Mouse (Mus musculus) A20 (cell line): ENCODE data around the gene Prpsap1.
"Not testable (repeated sequence)": the region's sequence is repeated elsewhere in the genome, so short reads cannot be mapped to it uniquely, and the experiment has no call there.

Experiments
- DNase-seq: peaks from one replicate; pipeline ENCODE4 v3.0.0-alpha.2; 2011; ENCODE audit warnings: low read depth, low spot score

Gene Prpsap1

DNA sequence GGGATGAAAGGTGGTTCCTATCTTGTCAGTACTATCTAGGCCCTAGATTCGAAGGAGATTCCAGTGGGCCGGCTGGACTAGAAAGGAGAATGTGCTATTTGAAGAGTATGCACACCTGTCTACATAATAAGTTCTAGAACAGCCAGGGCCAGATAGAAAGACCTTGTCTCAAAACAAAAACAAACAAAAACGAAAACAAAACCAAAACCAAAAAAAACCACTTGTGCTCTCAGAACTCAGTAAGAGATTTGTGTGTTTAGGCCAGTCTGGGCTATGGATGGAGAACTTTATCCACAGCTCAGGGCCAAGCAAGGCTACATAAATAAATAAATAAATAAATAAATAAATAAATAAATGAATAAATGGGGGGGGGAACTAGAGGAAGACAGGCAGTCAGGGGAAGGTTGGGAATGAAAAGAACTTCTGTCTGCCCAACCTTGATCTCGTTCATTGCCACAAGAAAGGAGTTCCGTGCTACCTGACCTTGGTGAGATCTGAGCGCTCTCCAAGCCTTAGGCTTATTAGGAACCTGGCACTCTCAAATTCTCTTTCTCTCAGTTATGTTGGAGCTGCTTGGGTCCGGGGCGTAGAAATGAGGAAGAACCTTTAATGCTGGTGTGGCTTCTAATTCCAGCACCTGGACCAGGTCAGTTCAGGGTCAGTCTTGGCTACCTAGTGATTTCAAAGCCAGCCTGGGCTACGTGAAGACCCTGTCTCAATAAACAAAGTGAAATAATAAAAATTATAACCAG is 64.0 kb downstream of the Prpsap1 start:
- peak; percentile 59 for DNase-seq

DNA sequence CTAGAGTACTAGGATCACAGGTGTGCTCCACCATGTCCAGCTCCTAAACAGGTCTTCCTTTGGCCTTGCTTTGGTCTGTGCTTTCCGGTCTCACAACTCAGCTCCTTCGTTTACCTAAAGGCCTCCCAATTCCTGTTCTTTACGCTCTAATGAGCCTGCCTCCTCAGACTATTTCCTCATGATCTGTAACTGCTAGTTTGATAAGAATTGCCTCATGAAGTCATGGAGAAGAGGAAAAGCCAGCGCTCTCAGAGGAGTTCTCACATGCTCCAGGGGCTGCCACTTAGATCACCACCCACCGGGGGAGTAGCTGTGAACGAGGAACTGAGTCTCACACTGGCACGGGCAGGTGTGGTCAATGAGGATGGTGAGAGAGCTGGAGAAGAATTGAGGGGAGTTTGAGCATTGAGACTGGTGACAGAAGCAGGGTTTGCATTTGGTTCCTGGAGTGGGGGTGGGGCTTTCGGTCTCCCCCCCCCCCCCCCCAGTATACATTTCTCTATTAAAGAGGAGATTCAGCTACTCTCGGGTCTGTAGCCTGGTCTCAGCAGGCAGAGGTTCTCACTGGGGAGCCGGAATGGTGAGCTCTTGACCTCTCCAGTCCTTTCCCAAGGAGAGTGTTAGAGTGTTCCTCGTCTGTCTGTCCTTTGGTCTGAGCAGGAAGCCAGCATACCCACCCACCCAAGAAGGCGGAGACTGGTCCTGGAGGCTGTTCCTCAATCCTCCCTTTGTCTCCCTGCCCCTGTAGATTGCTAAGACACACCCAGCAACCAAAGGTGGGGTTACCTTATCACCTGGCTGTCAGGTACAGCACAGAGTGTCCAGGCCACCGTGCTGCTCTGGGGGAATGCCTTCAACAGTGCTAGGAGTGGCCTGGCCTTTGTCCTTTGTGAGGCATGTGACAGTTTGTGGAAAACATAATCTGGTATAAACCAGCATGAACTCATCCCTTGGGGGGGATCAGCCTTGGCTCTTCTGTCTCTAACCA is 64.8 kb downstream of the Prpsap1 start:
- peak; percentile 56 for DNase-seq

DNA sequence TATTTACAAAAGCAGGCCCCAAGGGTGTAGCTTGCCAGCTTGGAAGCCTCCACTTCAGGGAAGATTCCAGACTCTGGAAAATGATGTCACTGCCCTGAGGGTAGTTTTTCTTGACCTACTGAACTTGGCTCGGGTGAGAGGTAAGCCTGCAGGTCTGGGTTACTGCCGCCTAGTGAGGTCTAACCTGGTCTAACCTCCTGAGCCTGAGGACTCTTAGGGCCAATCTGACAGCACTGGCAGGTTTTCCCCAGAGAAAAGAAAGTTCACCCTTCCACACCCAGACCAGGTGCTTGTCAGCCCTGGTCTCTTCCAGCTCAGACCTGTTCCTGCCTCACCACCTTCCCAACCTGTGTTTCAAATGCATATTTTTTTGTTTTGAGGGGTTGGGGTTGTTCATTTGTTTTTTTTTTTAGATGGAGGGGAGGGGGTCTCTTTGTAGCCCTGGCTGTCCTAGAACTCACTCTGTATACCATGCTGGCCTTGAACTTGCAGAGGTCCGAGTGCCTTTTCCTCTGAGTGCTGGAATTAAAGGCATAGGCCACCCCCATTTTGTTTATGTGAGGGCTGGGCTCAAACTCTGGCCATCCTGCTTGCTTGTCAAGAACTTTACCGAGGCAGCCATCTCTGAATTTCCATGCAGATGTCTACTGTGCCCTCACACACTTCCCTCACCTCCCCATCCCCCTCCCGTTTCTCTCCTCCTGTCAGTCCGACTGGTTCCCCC is 67.0 kb downstream of the Prpsap1 start:
- no peak for DNase-seq

- DNase-seq = not testable (repeated sequence)
Observed at GRCm38 (mm10) chr11:116426328-116426727, 67.7 kb downstream of the Prpsap1 start.

DNA sequence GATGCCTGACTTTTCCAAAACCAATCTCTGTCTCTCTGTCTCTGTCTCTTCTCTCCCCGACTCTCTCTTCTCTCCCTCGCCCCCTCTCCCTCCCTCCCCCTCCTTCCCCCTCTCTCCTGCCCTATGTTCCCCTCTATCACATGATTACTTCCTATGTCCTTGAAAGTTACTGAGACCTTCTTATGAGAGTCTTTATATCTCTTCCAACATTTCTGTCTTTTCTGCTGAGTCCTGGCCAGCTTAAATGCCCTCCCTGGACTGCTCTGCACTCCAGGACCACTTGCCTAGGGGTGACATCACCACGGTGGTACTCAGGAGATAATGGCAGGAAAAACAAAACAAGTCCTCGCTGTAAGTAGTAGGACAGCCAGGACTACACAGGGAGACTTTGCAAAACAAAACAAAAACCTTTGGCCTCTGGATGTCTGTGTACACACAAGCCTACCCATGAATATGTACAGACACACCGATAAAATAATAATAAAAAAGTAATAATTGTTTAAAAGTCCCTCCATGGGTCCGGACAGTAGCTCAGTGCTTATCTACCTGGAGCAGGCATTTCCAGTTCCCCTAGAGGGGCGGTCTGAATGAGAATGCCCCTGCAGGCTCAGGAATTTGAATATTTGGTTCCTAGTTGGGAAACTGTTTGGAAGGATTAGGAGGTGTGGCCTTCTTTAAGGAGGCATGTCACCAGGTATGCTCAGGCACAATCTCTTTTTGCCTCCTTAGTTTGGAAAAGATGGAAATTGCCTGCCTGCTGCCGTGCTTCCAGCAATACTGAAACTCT is 69.2 kb downstream of the Prpsap1 start:
- no peak for DNase-seq

- peak; percentile 94 for DNase-seq
Observed at GRCm38 (mm10) chr11:116423782-116424620, 70.0 kb downstream of the Prpsap1 start.

- DNase-seq = no peak
Observed at GRCm38 (mm10) chr11:116423214-116423613, 70.8 kb downstream of the Prpsap1 start.

- DNase-seq = no peak
Observed at GRCm38 (mm10) chr11:116422562-116422961, 71.4 kb downstream of the Prpsap1 start.

DNA sequence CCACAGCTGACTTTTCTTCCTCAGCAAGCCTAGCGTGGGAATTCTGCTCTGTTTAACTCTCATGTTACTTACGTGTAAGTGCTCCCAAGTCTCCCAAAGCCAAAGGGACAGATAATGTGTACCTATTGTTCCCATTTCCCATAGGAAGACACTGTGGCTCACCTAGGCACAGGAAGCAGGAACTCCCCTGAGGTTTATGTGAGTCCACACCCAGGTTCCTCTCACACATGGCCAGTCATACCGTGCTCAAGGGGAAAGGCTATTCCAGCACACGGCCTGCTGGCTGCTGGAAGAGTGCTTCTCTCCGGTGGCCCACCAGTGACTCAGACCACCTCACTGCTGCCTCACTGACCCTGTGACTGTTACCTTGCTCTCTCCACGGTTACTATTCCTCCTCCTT is 72.9 kb downstream of the Prpsap1 start:
- no peak for DNase-seq
